Mouse (Mus musculus) urinary bladder, adult 18-20 months (tissue): ENCODE data around the gene Mx1.
A peak's percentile ranks its signal among the peaks of the same experiment; 100 is the strongest.

Experiments
- DNase-seq, 2 experiments: peaks; one replicate each; pipeline ENCODE4 v3.0.0; 2022; ENCODE audit warnings: low spot score in 2 of 2, mixed read lengths in 2 of 2

Mx1 gene

GRCm38 (mm10) chr16:97443670-97444263 is 18.9 kb downstream of the Mx1 start:
- DNase-seq = peak in 1 of 2 experiments; percentile 25

GRCm38 (mm10) chr16:97441967-97442366 is 20.7 kb downstream of the Mx1 start:
- no peak for DNase-seq

- no peak for DNase-seq
Measured at GRCm38 (mm10) chr16:97438191-97438590, 24.5 kb downstream of the Mx1 start.

GRCm38 (mm10) chr16:97437448-97438056 is 25.2 kb downstream of the Mx1 start:
- no peak for DNase-seq

- DNase-seq = no peak
Measured at GRCm38 (mm10) chr16:97434206-97434605, 28.5 kb downstream of the Mx1 start.

GRCm38 (mm10) chr16:97431328-97431727 is 31.4 kb downstream of the Mx1 start:
- peak in 1 of 2 experiments; percentile 29 for DNase-seq

GRCm38 (mm10) chr16:97430091-97430490 is 32.6 kb downstream of the Mx1 start:
- DNase-seq = no peak

GRCm38 (mm10) chr16:97428026-97428425 is 34.7 kb downstream of the Mx1 start:
- no peak for DNase-seq

GRCm38 (mm10) chr16:97423627-97424026 is 39.1 kb downstream of the Mx1 start:
- DNase-seq = no peak

- no peak for DNase-seq
Measured at GRCm38 (mm10) chr16:97421671-97422070, 41.0 kb downstream of the Mx1 start.

- DNase-seq = no peak
Measured at GRCm38 (mm10) chr16:97418749-97419453, 43.8 kb downstream of the Mx1 start.

- peak; percentile 44 to 46 for DNase-seq
Measured at GRCm38 (mm10) chr16:97417896-97418542, 44.7 kb downstream of the Mx1 start.

GRCm38 (mm10) chr16:97405476-97406012 is 57.2 kb downstream of the Mx1 start:
- DNase-seq = no peak

- no peak for DNase-seq
Measured at GRCm38 (mm10) chr16:97402213-97402785, 60.4 kb downstream of the Mx1 start.

GRCm38 (mm10) chr16:97401741-97402140 is 61.0 kb downstream of the Mx1 start:
- no peak for DNase-seq

- no peak for DNase-seq
Measured at GRCm38 (mm10) chr16:97399991-97400390, 62.7 kb downstream of the Mx1 start.

- DNase-seq = no peak
Measured at GRCm38 (mm10) chr16:97397945-97398531, 64.7 kb downstream of the Mx1 start.
